Mouse (Mus musculus): ENCODE measurements at regions not wholly inside any gene's neighbourhood (a gene's known extent, or its start where the extent isn't known, plus 50 kb on each side); places are given as distances from the start of the nearest gene placed in this dataset.

GRCm38 (mm10) chr13:118244680-118245079 lies 141.8 kb upstream of the B430218F22Rik start:
- TF ChIP-seq CTCF (IDR thresholded peaks at IDR 0.05) = no peak
- no peak for TF ChIP-seq EP300 (IDR thresholded peaks at IDR 0.05; ENCODE audit: insufficient read depth, low read depth, low read length)

Data from heart, adult 2 months (tissue).